Mouse (Mus musculus) stomach, postnatal 0 days (tissue): ENCODE results near the gene Mospd3.

Source experiments
- CTCF ChIP-seq: IDR thresholded peaks from 2 replicates; pipeline ENCODE4 v1.5.1; 2016; ENCODE audit warnings: antibody characterized with exemption, low read depth, mild to moderate bottlenecking, moderate library complexity
- EP300 ChIP-seq: optimal IDR thresholded peaks from 2 replicates; pipeline ENCODE3; 2016; ENCODE audit warnings: antibody characterized with exemption

DNA sequence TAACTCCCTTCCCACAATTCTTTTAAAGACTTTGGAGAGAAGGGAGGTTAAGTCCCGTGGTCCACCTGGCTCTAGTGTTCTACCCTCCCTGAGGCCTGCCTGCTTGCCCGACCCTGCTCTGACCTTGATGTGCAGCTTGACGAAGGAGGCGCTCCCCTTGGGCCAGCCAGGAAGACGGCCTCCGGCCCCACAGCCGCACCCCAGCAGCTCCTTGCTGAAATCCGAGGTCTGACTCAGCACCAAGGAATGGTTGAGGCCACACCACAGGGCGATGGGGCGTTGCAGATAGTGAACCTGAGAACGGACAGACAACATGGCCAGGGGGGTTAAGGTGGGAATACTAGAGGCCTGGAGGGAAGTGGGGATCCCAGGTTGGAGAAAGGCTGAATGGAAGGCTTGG is 12.7 kb upstream of the Mospd3 start, which contains the start of gene Pcolce:
- TF ChIP-seq CTCF = no peak
- TF ChIP-seq EP300 = no peak
